Mouse (Mus musculus) olfactory bulb, adult 2 months (tissue): ENCODE measurements around the gene Pold2. TPM values are rescaled to one million over a fixed set of nuclear protein-coding genes. Genes with fewer than 3 reads are reported as not detected.

Source experiments
- H3K27ac ChIP-seq: fragments of 200-500 bp; 2 replicates; pipeline ENCODE4 v1.5.1; 2012; ENCODE audit warnings: low read depth, low read length; ENCODE audit not compliant: insufficient read depth
- H3K4me1 ChIP-seq: fragments of 200-500 bp; 2 replicates; pipeline ENCODE4 v1.6.1; 2012; ENCODE audit warnings: low read length; ENCODE audit not compliant: control insufficient read depth, insufficient read depth
- H3K4me3 ChIP-seq: fragments of 200-500 bp; 2 replicates; pipeline ENCODE4 v1.5.1; 2012; ENCODE audit warnings: mild to moderate bottlenecking, low read depth, low read length, moderate library complexity; ENCODE audit not compliant: insufficient read depth
- CTCF ChIP-seq: fragments of 200-500 bp; IDR thresholded peaks from 2 replicates; pipeline ENCODE4 v1.5.1; 2012; ENCODE audit warnings: low read depth, mild to moderate bottlenecking, low read length, moderate library complexity; ENCODE audit not compliant: insufficient read depth
- POLR2A ChIP-seq: fragments of 200-500 bp; IDR thresholded peaks from 2 replicates; pipeline ENCODE4 v1.6.1; 2012; ENCODE audit warnings: mild to moderate bottlenecking, low read depth, low read length, moderate library complexity; ENCODE audit not compliant: insufficient read depth
- polyA plus RNA-seq: library from polyadenylated mRNA; stranded (reverse); fragments of >200 nt; gene quantifications from 2 replicates; pipeline ENCODE4 v1.2.4, GENCODE M21; 2012; ENCODE audit warnings: low replicate concordance; ENCODE audit not compliant: missing spikeins, insufficient read depth, insufficient read length

Gene Pold2
- polyA plus RNA-seq, 1 experiment: not detected

GRCm38 (mm10) chr11:5825432-5825831 lies 52.7 kb downstream of the Pold2 start:
- Histone ChIP-seq H3K4me1 (no peaks in the 10 kb centered on the region), H3K4me3 (no peak overlapping the region), H3K27ac (no peak overlapping the region)
- TF ChIP-seq CTCF: no peak
- TF ChIP-seq POLR2A: no peak

Other genes with a start within 250 kb of the Pold2 start
- gene Mrps24, start 162.6 kb downstream of the Pold2 start, polyA plus RNA-seq: not detected in 2 replicates
- gene Urgcp, start 115.9 kb downstream of the Pold2 start, polyA plus RNA-seq: not detected in 2 replicates
- gene Dbnl, start 89.8 kb downstream of the Pold2 start, polyA plus RNA-seq: not detected in 2 replicates
- gene Pgam2, start 74.6 kb downstream of the Pold2 start, polyA plus RNA-seq: not detected in 2 replicates
- not detected in 2 replicates for gene Polm, start 40.3 kb downstream of the Pold2 start, polyA plus RNA-seq
- not detected in 2 replicates for gene Aebp1, start 16.3 kb downstream of the Pold2 start, polyA plus RNA-seq
- not detected in 2 replicates for gene Myl7, start 20.5 kb upstream of the Pold2 start, polyA plus RNA-seq
- gene Gck, start 71.8 kb upstream of the Pold2 start, polyA plus RNA-seq: not detected in 2 replicates
- gene Ykt6, start 77.4 kb upstream of the Pold2 start, polyA plus RNA-seq: not detected in 2 replicates
- gene Camk2b, start 188.1 kb upstream of the Pold2 start, polyA plus RNA-seq: 150 and 183 TPM in 2 replicates